Mouse (Mus musculus) frontal cortex, postnatal 25 days (tissue): ENCODE measurements around the gene Rbbp7.

Experiments
- DNase-seq, 2 experiments: peaks; one replicate each; pipeline ENCODE4 v3.0.0; 2022; ENCODE audit warnings: low spot score in 2 of 2

The Rbbp7 gene

GRCm38 (mm10) chrX:162828016-162828415 is 67.8 kb downstream of the Rbbp7 start:
- DNase-seq = no peak
